Mouse (Mus musculus) CH12.LX (cell line): ENCODE results near the gene Eya2.

Experiments
- TBP ChIP-seq: conservative IDR thresholded peaks from 2 replicates; pipeline ENCODE4 v1.6.1; 2011; ENCODE audit warnings: low read depth, low read length, improper control_type of control experiment
- ZC3H11A ChIP-seq: IDR thresholded peaks from 2 replicates; pipeline ENCODE4 v1.6.1; 2012; ENCODE audit warnings: low read depth, mild to moderate bottlenecking, inconsistent platforms, low read length, improper control_type of control experiment

DNA sequence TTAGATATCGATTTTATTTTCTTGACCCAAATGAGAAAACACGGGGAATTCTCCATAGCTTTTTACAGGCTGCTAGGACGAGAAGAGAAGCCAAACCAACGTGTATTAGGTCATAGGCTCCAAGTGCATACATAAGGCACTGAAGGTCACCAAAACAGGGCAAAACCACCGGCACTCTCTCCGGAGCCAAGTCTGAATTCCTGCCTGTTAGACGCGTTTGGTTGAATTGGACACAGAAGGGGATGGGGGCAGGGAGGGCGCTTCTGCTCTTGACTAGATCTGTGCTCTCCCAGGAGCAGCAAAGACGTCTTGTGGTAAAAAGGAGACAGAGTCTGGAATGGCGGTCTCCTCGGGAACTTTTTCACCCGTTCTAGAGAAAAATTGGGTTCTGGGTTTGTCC, 6.1 kb downstream of the Eya2 start:
- TF ChIP-seq TBP (no peak), ZC3H11A (no peak)
